Mouse (Mus musculus) forebrain, embryonic 11.5 days (tissue): Measurements from ENCODE around the gene Pum1. TPM values are rescaled to one million over a fixed set of nuclear protein-coding genes. Genes with fewer than 3 reads are reported as not detected.

Experiments
- ATAC-seq: fragments of 200-750 bp; cut with Nextera tagmentation; replicated peaks from 2 replicates; pipeline ENCODE4 v1.8.0; 2017; ENCODE audit warnings: moderate TSS enrichment; ENCODE audit not compliant: low FRiP score
- DNase-seq: peaks from one replicate; pipeline ENCODE4 v3.0.0-alpha.2; 2017; ENCODE audit warnings: low spot score
- H3K27ac ChIP-seq: fragments of 300-500 bp; sonication (generic); 2 replicates; pipeline ENCODE4 v1.5.1; 2014; ENCODE audit warnings: low read depth, low read length
- H3K27me3 ChIP-seq: fragments of 300-500 bp; sonication (generic); 2 replicates; pipeline ENCODE4 v1.6.1; 2014; ENCODE audit warnings: mild to moderate bottlenecking, low read length, mixed read lengths; ENCODE audit not compliant: control insufficient read depth, insufficient read depth
- H3K36me3 ChIP-seq: fragments of 300-500 bp; sonication (generic); 2 replicates; pipeline ENCODE4 v1.6.1; 2014; ENCODE audit warnings: mild to moderate bottlenecking, low read length, moderate library complexity, mixed read lengths; ENCODE audit not compliant: control insufficient read depth, insufficient read depth
- H3K4me1 ChIP-seq: fragments of 300-500 bp; sonication (generic); replicated peaks from 2 replicates; pipeline ENCODE4 v1.6.1; 2014; ENCODE audit warnings: low read length, mixed read lengths; ENCODE audit not compliant: control insufficient read depth, insufficient read depth
- H3K4me2 ChIP-seq: fragments of 300-500 bp; sonication (generic); 2 replicates; pipeline ENCODE4 v1.6.1; 2014; ENCODE audit warnings: low read depth, mild to moderate bottlenecking, low read length, moderate library complexity, mixed read lengths; ENCODE audit not compliant: severe bottlenecking
- H3K4me3 ChIP-seq: fragments of 300-500 bp; sonication (generic); 2 replicates; pipeline ENCODE4 v1.5.1; 2014; ENCODE audit warnings: low read depth, low read length
- H3K9ac ChIP-seq: fragments of 300-500 bp; sonication (generic); 2 replicates; pipeline ENCODE4 v1.6.1; 2014; ENCODE audit warnings: low read length
- H3K9me3 ChIP-seq: fragments of 300-500 bp; sonication (generic); 2 replicates; pipeline ENCODE4 v1.6.1; 2016; ENCODE audit warnings: low read length, mixed read lengths; ENCODE audit not compliant: control insufficient read depth
- WGBS: fragments of 180-500 bp; shearing (Covaris S2); extraction: QIAGEN DNeasy Blood & Tissue Kit; methylation state at CpG from one replicate; pipeline ENCODE4 v1.1.7; 2014; 5-methylcytosine and 5-hydroxymethylcytosine counted together
- polyA plus RNA-seq: library from polyadenylated mRNA; unstranded; fragments of >200 nt; fragmentation: Nextera tagmentation; extraction: Ambion mirVana; gene quantifications from 2 replicates; pipeline ENCODE4 v1.2.1, GENCODE M21; 2014

The Pum1 gene
- polyA plus RNA-seq, 1 experiment from 2014 or later = 131 TPM

DNA sequence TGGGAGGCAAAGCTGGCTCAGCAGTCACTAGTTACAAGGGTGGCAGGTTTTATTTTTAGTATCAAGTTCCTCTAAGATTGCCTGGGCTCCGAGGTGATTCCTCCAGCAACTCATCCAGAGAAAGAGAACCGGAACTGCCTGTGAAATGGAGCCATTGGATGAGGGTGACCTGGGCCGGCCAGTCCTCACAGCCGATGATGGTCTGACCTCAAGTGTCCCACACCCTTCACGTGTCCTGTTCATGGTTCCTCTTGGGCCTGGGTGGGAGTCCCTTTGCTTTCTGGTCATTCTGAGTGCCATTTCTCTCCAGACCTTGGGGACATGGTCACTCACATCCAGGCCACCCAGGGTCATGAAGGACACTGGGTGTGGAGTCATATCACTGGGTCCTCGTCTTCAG, 137.0 kb downstream of the Pum1 start:
- no peak overlapping the region for H3K27ac ChIP-seq
- H3K4me3 ChIP-seq = no peak overlapping the region
- H3K4me1 ChIP-seq = peaks cover 13% of the 10 kb centered on the region
- no peak overlapping the region for H3K9ac ChIP-seq
- ATAC-seq (no peak), DNase-seq (no peak)
- H3K27me3 ChIP-seq = no peaks in the 10 kb centered on the region
- WGBS = 89% methylated on average over 6 of the region's 6 CpGs
- no peaks in the 10 kb centered on the region for H3K36me3 ChIP-seq
- H3K9me3 ChIP-seq = no peaks in the 10 kb centered on the region
- H3K4me2 ChIP-seq = no peak overlapping the region

DNA sequence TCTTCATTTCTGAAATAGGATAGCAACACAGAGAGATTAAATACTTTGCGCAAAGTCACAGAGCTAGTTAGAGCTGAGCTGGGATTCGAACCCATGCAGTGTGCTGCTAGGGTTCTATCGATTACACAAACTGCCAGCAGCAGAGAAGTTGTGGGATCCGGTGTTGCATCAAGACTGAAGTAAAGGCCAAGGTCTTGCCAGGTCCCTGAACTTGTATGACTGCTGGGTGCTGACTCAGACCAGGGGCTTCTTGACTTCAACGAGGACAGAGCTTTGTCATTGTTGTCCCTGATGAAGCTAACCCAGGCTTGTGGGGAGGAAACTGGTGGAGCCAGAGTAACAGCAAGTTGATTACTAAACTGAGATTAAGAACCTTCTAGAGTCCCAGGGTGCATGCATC, 138.1 kb downstream of the Pum1 start:
- Histone ChIP-seq H3K27ac (no peak overlapping the region), H3K4me2 (no peak overlapping the region), H3K9ac (no peak overlapping the region), H3K4me3 (no peak overlapping the region), H3K36me3 (no peaks in the 10 kb centered on the region), H3K9me3 (no peaks in the 10 kb centered on the region), H3K27me3 (no peaks in the 10 kb centered on the region), H3K4me1 (peaks cover 13% of the 10 kb centered on the region)
- DNase-seq = no peak
- ATAC-seq = no peak
- WGBS = 87% methylated on average over 5 of the region's 5 CpGs

DNA sequence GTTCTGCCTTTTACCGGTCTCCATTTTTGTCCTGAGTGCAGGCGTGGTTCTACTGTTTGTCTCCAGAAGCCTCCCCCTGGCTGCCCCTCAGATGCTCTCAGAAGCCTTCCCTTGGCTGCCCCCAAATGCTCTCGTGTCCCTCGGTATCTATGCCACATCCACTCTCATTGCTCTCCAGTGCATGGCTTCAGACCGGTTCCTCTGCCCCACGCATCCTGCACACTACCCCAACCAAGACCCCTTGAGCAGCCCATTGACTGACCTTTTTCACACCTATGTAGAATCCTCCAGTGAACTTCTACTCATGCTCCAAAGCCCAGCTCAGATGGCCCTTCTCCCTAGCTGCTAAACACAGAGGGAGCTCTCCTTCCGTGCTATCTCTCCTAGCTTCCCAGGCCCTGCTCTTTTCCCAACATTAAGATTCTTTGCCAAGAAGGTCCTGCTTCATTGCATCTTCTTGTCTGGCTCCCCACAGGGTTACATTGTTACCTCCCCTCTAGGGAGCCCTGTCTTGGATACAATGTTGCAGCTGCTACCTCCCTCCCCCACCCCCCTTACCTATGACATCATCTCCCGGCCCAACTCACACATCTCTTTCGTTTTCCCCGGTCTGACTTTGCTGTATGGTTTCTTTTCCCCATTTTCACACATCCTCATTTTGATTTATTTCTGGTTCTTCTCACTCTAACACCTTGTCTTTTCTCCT, 138.7 kb downstream of the Pum1 start:
- DNase-seq (no peak), ATAC-seq (no peak)
- no peaks in the 10 kb centered on the region for H3K9me3 ChIP-seq
- no peaks in the 10 kb centered on the region for H3K36me3 ChIP-seq
- peaks cover 13% of the 10 kb centered on the region for H3K4me1 ChIP-seq
- peak overlapping the region; percentile 8; the same call in 1 of the 2 replicates for H3K4me2 ChIP-seq
- no peak overlapping the region for H3K27ac ChIP-seq
- WGBS = 60% methylated on average over 10 of the region's 10 CpGs
- H3K9ac ChIP-seq = no peak overlapping the region
- H3K4me3 ChIP-seq = no peak overlapping the region
- no peaks in the 10 kb centered on the region for H3K27me3 ChIP-seq

DNA sequence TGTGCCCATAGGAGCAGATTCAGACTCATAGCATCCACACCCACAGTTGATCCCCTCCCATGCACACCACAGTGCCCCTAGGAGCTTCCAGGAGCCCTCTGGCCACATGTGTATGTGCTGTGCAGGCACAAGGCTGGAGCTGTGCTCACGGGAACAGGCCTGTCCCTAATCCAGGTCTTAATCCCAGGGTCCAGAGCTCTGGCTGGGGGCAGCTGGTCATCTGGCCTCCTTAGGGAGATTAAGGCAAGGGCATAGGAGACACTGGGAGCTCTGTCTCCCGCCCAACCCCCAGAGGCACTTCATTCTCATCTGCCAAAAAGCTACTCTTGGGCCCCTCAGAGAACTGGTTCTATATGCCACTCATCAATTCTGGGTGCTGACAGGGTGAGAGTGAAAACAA, 140.5 kb downstream of the Pum1 start:
- Histone ChIP-seq H3K4me3 (no peak overlapping the region), H3K4me1 (peaks cover 13% of the 10 kb centered on the region), H3K27ac (no peak overlapping the region), H3K9me3 (no peaks in the 10 kb centered on the region), H3K36me3 (no peaks in the 10 kb centered on the region), H3K27me3 (no peaks in the 10 kb centered on the region), H3K9ac (no peak overlapping the region), H3K4me2 (no peak overlapping the region)
- ATAC-seq (no peak), DNase-seq (no peak)
- WGBS = 81% methylated on average over 2 of the region's 2 CpGs

DNA sequence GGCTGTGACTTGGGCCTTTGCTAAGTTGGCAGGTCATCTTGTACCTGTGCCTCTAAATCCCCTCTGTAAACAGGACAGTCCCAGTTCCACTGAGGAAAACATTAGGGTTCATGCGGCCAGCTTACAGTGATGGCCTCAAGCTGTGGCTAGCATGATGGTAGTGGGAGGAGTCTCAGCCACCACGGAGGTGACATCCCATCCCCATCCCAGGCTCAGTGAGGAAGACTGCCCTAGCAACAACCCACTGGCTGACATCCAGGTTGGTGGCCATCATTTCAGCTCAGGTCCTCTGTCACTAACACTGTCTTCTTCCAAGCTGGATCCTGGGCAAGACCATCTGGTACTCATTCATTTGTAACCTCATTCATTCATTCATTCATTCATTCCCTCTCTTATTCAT, 141.2 kb downstream of the Pum1 start:
- no peak overlapping the region for H3K27ac ChIP-seq
- peaks cover 13% of the 10 kb centered on the region for H3K4me1 ChIP-seq
- 62% methylated on average over 2 of the region's 2 CpGs for WGBS
- DNase-seq (no peak), ATAC-seq (no peak)
- H3K4me2 ChIP-seq = no peak overlapping the region
- H3K27me3 ChIP-seq = no peaks in the 10 kb centered on the region
- no peak overlapping the region for H3K9ac ChIP-seq
- H3K9me3 ChIP-seq = no peaks in the 10 kb centered on the region
- no peaks in the 10 kb centered on the region for H3K36me3 ChIP-seq
- no peak overlapping the region for H3K4me3 ChIP-seq

DNA sequence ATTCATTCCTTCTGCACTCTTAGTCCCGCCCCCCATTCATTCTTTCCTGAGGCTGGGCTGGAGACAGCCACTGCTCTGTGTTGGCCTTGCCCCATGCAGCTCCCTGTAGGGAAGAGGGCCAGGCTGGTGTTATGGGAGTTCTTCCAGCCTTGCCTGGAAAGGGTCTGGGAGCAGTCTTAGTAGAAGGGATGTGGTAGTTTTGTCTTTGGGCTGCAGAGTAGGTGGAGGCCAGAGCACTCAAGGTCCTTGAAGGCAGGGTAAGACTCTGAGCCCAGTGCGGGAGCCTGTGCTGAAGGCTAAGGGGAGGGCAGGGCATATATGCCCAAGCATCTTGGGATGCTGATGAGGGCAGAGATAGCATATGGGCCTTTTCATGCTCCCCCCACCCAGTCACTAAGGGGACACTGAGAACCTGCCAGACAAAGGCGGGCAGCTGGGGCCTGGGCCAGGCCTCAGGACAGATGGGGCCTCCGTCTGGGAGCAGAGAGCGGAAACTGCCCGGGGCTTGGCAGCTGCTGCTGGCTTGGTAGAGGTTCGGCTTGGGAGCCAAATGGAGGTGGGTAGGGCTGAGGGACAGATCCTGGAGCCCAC, 141.7 kb downstream of the Pum1 start:
- 78% methylated on average over 7 of the region's 7 CpGs for WGBS
- no peaks in the 10 kb centered on the region for H3K27me3 ChIP-seq
- DNase-seq (no peak), ATAC-seq (peak; percentile 62)
- H3K4me3 ChIP-seq = no peak overlapping the region
- no peaks in the 10 kb centered on the region for H3K9me3 ChIP-seq
- peaks cover 10% of the 10 kb centered on the region for H3K4me1 ChIP-seq
- H3K4me2 ChIP-seq = no peak overlapping the region
- H3K9ac ChIP-seq = peak overlapping the region; percentile 12; the same call in 1 of the 2 replicates
- no peaks in the 10 kb centered on the region for H3K36me3 ChIP-seq
- H3K27ac ChIP-seq = peak overlapping the region; percentile 68

DNA sequence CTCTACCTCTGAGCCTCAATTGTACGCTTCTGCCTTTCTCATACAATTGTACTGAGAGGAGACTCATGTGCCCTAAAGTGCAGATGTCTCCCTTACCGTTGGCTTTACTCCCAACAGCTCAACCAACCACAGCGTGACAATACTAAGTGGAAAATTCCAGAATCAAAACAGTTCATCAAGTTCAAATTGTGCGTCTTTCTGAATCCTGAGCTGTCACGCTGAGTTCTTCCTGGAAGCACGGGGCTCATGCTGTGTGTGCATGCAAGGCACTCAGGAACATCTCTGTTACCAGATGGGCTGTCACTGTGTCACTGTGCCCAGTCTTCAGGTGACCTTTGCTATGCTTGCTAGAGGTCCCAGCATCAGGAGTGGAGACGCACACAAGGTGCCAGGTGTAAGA, 142.6 kb downstream of the Pum1 start:
- Histone ChIP-seq H3K4me3 (no peak overlapping the region), H3K4me1 (peaks cover 10% of the 10 kb centered on the region), H3K9me3 (no peaks in the 10 kb centered on the region), H3K36me3 (no peaks in the 10 kb centered on the region), H3K4me2 (no peak overlapping the region), H3K27me3 (no peaks in the 10 kb centered on the region), H3K9ac (no peak overlapping the region), H3K27ac (no peak overlapping the region)
- ATAC-seq (no peak), DNase-seq (no peak)
- 89% methylated on average over 7 of the region's 7 CpGs for WGBS

DNA sequence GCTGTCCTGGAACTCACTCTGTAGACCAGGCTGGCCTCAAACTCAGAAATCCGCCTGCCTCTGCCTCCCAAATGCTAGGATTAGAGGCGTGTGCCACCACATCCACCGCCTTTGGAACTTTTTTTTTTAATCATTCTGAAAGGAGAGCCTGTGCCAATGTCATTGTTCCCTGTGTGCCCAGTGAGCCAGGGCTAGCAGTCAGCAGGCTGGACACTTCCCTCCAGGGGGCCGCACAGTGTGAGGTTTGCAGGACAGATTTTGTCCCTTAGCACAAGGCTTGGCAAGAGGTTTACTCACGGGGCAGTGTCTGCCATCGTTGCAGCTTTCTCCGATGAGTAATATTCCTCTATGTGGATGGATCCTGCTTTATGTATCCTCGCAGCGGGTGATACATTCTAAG, 143.6 kb downstream of the Pum1 start:
- no peak for ATAC-seq
- Histone ChIP-seq H3K9ac (no peak overlapping the region), H3K27me3 (no peaks in the 10 kb centered on the region)

DNA sequence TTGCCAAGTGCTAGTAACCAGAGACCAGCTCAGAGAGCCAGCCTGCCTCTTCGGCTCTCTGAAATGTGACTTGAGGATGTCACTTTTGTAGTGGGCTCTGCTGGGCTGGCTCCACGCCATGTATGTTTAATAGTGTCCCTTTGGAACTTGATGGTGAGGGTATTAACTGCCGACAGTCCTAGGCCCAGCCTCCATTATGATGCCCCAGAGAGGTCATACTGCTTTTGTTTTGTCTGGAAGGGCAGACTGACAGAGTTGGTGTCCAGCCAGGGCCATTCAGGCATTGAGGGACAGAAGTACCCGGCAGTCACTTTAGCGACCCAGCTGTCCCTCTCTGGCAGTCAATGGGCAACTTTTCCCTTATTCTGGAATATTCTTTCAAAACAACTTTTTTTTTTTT, 146.7 kb downstream of the Pum1 start:
- H3K4me1 ChIP-seq = peaks cover 8% of the 10 kb centered on the region
- ATAC-seq (no peak), DNase-seq (no peak)
- no peak overlapping the region for H3K9ac ChIP-seq
- H3K4me3 ChIP-seq = no peak overlapping the region
- H3K27me3 ChIP-seq = no peaks in the 10 kb centered on the region
- H3K4me2 ChIP-seq = no peak overlapping the region
- H3K27ac ChIP-seq = no peak overlapping the region
- WGBS = 57% methylated on average over 5 of the region's 5 CpGs
- no peaks in the 10 kb centered on the region for H3K36me3 ChIP-seq
- no peaks in the 10 kb centered on the region for H3K9me3 ChIP-seq

More for the DNA sequence above, 143.6 kb downstream of the Pum1 start:
- no peak overlapping the region for H3K4me2 ChIP-seq
- H3K36me3 ChIP-seq = no peaks in the 10 kb centered on the region
- WGBS = 92% methylated on average over 9 of the region's 9 CpGs
- peaks cover 8% of the 10 kb centered on the region for H3K4me1 ChIP-seq
- no peak overlapping the region for H3K4me3 ChIP-seq
- H3K9me3 ChIP-seq = no peaks in the 10 kb centered on the region
- no peak overlapping the region for H3K27ac ChIP-seq
- DNase-seq = no peak
